Mouse (Mus musculus) forebrain, postnatal 0 days (tissue): ENCODE measurements at regions not wholly inside any gene's neighbourhood (a gene's known extent, or its start where the extent isn't known, plus 50 kb on each side); places are given as distances from the start of the nearest gene placed in this dataset.
A peak's percentile ranks its signal among the peaks of the same experiment; 100 is the strongest.

Experiments used
- ATAC-seq: fragments of 200-750 bp; cut with Nextera tagmentation; 2 replicates; pipeline ENCODE4 v1.8.0; 2017; ENCODE audit warnings: mild to moderate bottlenecking, moderate library complexity
- DNase-seq: peaks from one replicate; pipeline ENCODE4 v3.0.0-alpha.2; 2015
- H3K27ac ChIP-seq: fragments of 300-500 bp; sonication (generic); 2 replicates; pipeline ENCODE4 v1.5.1; 2014; ENCODE audit warnings: low read depth, mild to moderate bottlenecking, antibody characterized with exemption, low read length, moderate library complexity, mixed read lengths
- H3K27me3 ChIP-seq: fragments of 300-500 bp; sonication (generic); 2 replicates; pipeline ENCODE4 v1.6.1; 2014; ENCODE audit warnings: mild to moderate bottlenecking, low read length, mixed read lengths; ENCODE audit not compliant: insufficient read depth
- H3K36me3 ChIP-seq: fragments of 300-500 bp; sonication (generic); 2 replicates; pipeline ENCODE4 v1.6.1; 2014; ENCODE audit warnings: mild to moderate bottlenecking, moderate library complexity; ENCODE audit not compliant: insufficient read depth
- H3K4me1 ChIP-seq: fragments of 300-500 bp; sonication (generic); 2 replicates; pipeline ENCODE4 v1.6.1; 2014; ENCODE audit warnings: antibody characterized with exemption; ENCODE audit not compliant: insufficient read depth
- H3K4me2 ChIP-seq: fragments of 300-500 bp; sonication (generic); 2 replicates; pipeline ENCODE4 v1.6.1; 2014; ENCODE audit warnings: low read depth, mild to moderate bottlenecking, moderate library complexity
- H3K4me3 ChIP-seq: fragments of 300-500 bp; sonication (generic); 2 replicates; pipeline ENCODE4 v1.5.1; 2014; ENCODE audit warnings: low read depth, low read length, mixed read lengths
- H3K9ac ChIP-seq: fragments of 300-500 bp; sonication (generic); 2 replicates; pipeline ENCODE4 v1.6.1; 2014; ENCODE audit warnings: mild to moderate bottlenecking
- H3K9me3 ChIP-seq: fragments of 300-500 bp; sonication (generic); 2 replicates; pipeline ENCODE4 v1.6.1; 2016; ENCODE audit warnings: low read length
- CTCF ChIP-seq: sonication (generic); IDR thresholded peaks from 2 replicates; pipeline ENCODE4 v1.5.1; 2016; ENCODE audit warnings: antibody characterized with exemption, control low read depth, low read depth
- WGBS: fragments of 180-500 bp; shearing (Covaris S2); extraction: QIAGEN DNeasy Blood & Tissue Kit; methylation state at CpG from one replicate; pipeline ENCODE4 v1.1.7; 2014; 5-methylcytosine and 5-hydroxymethylcytosine counted together

DNA sequence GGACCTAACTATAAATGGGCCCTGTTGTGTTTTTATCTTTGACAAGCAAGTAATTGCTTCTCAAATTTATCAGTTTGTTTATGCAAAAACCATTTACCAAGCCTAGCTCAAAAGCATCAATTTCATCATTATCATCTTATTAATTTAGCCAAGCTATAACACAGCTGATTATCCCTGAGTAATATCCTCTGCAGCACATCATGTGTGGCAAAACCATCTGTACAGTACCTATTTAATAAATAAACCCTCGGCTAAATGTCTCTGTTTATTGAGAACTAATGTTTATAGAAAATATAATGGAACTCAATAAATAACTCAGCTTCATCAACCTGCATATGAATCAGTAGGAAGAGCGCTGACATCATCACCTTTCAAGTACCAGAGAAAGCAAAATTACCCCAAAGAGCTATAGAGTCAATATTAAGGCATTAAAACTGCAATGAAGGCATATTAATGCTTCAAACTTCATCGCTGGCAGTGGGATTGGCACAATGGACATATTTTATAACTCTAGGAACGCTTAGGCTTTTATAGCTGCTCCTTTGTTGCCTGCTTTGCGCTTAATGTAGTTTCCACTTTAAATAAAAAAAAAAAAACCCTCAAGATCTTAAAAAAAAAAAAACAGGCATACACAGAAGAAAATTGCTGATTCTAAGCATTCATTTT lies 542.0 kb downstream of the Plcl1 start:
- H3K4me3 ChIP-seq: no peak overlapping the region
- H3K4me2 ChIP-seq: no peak overlapping the region
- no peaks in the 10 kb centered on the region for H3K4me1 ChIP-seq
- H3K36me3 ChIP-seq: no peaks in the 10 kb centered on the region
- ATAC-seq (no peak), DNase-seq (no peak)
- WGBS: 70% methylated on average over 5 of the region's 5 CpGs
- H3K27ac ChIP-seq: no peak overlapping the region
- H3K27me3 ChIP-seq: no peaks in the 10 kb centered on the region
- no peak for TF ChIP-seq CTCF
- no peak overlapping the region for H3K9ac ChIP-seq
- H3K9me3 ChIP-seq: no peaks in the 10 kb centered on the region

- H3K9me3 ChIP-seq: no peaks in the 10 kb centered on the region
- H3K27ac ChIP-seq: no peak overlapping the region
- ATAC-seq (no peak), DNase-seq (no peak)
- no peak overlapping the region for H3K4me3 ChIP-seq
- no peaks in the 10 kb centered on the region for H3K4me1 ChIP-seq
- WGBS: 86% methylated on average over 4 of the region's 4 CpGs
- H3K36me3 ChIP-seq: no peaks in the 10 kb centered on the region
- H3K4me2 ChIP-seq: no peak overlapping the region
- H3K9ac ChIP-seq: no peak overlapping the region
- no peak for TF ChIP-seq CTCF
- H3K27me3 ChIP-seq: no peaks in the 10 kb centered on the region
These were observed 543.9 kb downstream of the Plcl1 start for GRCm38 (mm10) chr1:55949606-55950005.

DNA sequence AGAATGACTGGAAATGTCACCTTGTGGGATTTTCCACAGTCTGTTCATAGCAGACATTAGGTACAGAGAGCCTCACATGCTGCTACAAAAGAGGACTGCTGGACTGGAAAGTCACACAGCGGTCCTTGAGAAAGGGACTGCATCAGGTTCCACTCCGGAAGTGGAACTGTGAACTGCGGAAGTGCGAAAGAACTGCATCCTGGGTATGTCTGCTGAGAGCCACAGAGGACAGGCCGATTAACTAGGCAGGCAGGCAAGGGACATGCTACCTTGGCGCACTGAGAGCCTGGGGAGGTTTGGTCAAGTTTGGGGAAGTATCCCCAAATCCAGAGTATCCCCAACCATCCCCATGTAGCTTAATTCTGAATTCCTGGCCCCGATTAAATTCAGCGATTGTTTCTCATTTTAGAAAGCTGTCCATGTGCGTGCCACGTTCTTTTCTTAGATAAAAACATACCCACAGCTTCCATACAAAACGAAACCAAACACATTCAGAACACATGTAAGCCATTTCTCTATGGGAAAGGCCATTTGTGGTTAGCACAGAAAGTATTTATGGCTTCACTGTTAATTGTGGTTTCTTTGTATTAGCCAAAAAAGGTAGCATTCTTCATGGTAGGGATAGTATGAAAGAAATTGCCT lies 552.2 kb downstream of the Plcl1 start:
- DNase-seq (peak; percentile 44), ATAC-seq (no peak)
- Histone ChIP-seq H3K36me3 (no peaks in the 10 kb centered on the region), H3K4me2 (no peak overlapping the region), H3K9ac (0 out of 2 replicates have a peak overlapping the region, but pooled peaks have one; percentile 3), H3K27me3 (no peaks in the 10 kb centered on the region), H3K4me3 (no peak overlapping the region), H3K9me3 (no peaks in the 10 kb centered on the region), H3K27ac (peak overlapping the region; percentile 67), H3K4me1 (no peaks in the 10 kb centered on the region)
- 70% methylated on average over 11 of the region's 11 CpGs for WGBS
- TF ChIP-seq CTCF: no peak

- H3K4me2 ChIP-seq: no peak overlapping the region
- TF ChIP-seq CTCF: peak; percentile 94
- no peaks in the 10 kb centered on the region for H3K27me3 ChIP-seq
- H3K9me3 ChIP-seq: no peaks in the 10 kb centered on the region
- H3K9ac ChIP-seq: no peak overlapping the region
- no peaks in the 10 kb centered on the region for H3K36me3 ChIP-seq
- no peak overlapping the region for H3K27ac ChIP-seq
- DNase-seq: peak; percentile 93
- ATAC-seq: peak; percentile 90
- no peak overlapping the region for H3K4me3 ChIP-seq
- WGBS: 10% methylated on average over 6 of the region's 6 CpGs
- H3K4me1 ChIP-seq: no peaks in the 10 kb centered on the region
These were observed 554.6 kb downstream of the Plcl1 start for GRCm38 (mm10) chr1:55960291-55960690.

GRCm38 (mm10) chr1:55963867-55964266 lies 558.1 kb downstream of the Plcl1 start:
- no peaks in the 10 kb centered on the region for H3K4me1 ChIP-seq
- no peak overlapping the region for H3K4me3 ChIP-seq
- H3K27me3 ChIP-seq: no peaks in the 10 kb centered on the region
- H3K9ac ChIP-seq: no peak overlapping the region
- no peak overlapping the region for H3K4me2 ChIP-seq
- TF ChIP-seq CTCF: no peak
- DNase-seq (no peak), ATAC-seq (no peak)
- H3K36me3 ChIP-seq: no peaks in the 10 kb centered on the region
- no peak overlapping the region for H3K27ac ChIP-seq
- H3K9me3 ChIP-seq: no peaks in the 10 kb centered on the region
- 85% methylated on average over 5 of the region's 5 CpGs for WGBS

DNA sequence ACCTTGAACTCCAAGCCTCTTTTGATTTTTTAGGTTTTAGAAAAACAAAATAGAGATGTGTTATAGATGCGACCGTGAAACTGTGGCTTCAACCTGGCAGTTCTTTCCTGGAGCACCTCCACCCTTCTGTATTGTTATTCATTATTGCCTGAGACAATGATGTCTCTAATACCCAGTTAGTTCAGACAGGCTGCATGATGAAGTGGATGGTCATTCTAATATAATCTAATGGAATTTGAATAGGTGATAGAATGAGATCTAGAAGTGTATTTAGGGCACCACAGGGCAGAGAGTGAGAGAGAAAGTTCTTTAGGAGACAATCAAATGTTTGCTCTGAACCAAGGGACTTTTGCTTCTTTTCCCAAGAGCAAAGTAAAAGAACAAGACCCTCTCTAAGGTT lies 560.6 kb downstream of the Plcl1 start:
- no peaks in the 10 kb centered on the region for H3K27me3 ChIP-seq
- 83% methylated on average over 2 of the region's 2 CpGs for WGBS
- no peak overlapping the region for H3K9ac ChIP-seq
- H3K4me1 ChIP-seq: no peaks in the 10 kb centered on the region
- ATAC-seq (no peak), DNase-seq (no peak)
- H3K4me2 ChIP-seq: no peak overlapping the region
- no peaks in the 10 kb centered on the region for H3K9me3 ChIP-seq
- H3K4me3 ChIP-seq: no peak overlapping the region
- no peak overlapping the region for H3K27ac ChIP-seq
- no peak for TF ChIP-seq CTCF
- no peaks in the 10 kb centered on the region for H3K36me3 ChIP-seq

DNA sequence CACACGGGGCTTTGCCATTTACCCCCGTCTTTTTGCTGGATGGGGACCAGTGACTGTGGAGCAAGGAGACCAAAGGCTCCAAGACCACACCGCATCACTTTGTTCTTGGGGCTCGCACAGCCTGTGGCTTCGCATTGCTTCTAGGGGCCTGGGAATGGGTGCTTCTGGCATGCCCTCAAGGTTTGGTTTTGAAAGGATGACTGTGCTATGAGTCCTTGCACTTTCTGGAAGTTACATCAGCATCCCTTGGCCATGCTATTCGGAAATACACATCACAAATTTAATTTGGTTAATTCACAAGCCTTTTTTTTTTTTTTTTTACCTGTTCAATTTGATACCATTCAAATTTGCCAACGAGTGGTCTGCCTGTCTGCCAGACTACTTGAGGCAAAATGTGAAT lies 562.1 kb downstream of the Plcl1 start:
- 93% methylated on average over 7 of the region's 7 CpGs for WGBS
- no peak for ATAC-seq

More for the DNA sequence above, 562.1 kb downstream of the Plcl1 start:
- Histone ChIP-seq H3K9me3 (no peaks in the 10 kb centered on the region), H3K9ac (no peak overlapping the region), H3K4me2 (no peak overlapping the region), H3K27ac (no peak overlapping the region), H3K4me1 (no peaks in the 10 kb centered on the region), H3K27me3 (no peaks in the 10 kb centered on the region), H3K4me3 (no peak overlapping the region), H3K36me3 (no peaks in the 10 kb centered on the region)
- no peak for TF ChIP-seq CTCF
- DNase-seq: no peak
